Mouse (Mus musculus): Measurements from ENCODE around the gene Rbm47. TPM values are rescaled to one million over a fixed set of nuclear protein-coding genes. Genes with fewer than 3 reads are reported as not detected.
"Not testable (repeated sequence)": the region's sequence is repeated elsewhere in the genome, so short reads cannot be mapped to it uniquely, and the experiment has no call there.

Rbm47 gene
- polyA plus RNA-seq, 1 experiment from 2014 or later, result 53.2 TPM

GRCm38 (mm10) chr5:66200044-66200443 lies 27.1 kb upstream of the Rbm47 start:
- H3K4me2 ChIP-seq (replicated peaks; ENCODE audit: low read depth, low read length), result no peak overlapping the region
- H3K27me3 ChIP-seq (ENCODE audit: control insufficient read depth, insufficient read depth, low read length), result no peaks in the 10 kb centered on the region
- H3K4me1 ChIP-seq (ENCODE audit: control insufficient read depth, insufficient read depth, low read length), result no peaks in the 10 kb centered on the region
- no peak overlapping the region for H3K27ac ChIP-seq (ENCODE audit: low read length)
- H3K9me3 ChIP-seq (ENCODE audit: control insufficient read depth, low read depth, low read length), result no peaks in the 10 kb centered on the region
- H3K9ac ChIP-seq (replicated peaks; ENCODE audit: low read depth, low read length), result no peak overlapping the region
- no peaks in the 10 kb centered on the region for H3K36me3 ChIP-seq (ENCODE audit: control insufficient read depth, insufficient read depth, low read length)
- 46% methylated on average over 10 of the region's 10 CpGs for WGBS
- ATAC-seq (ENCODE audit: insufficient number of reproducible peaks, insufficient read depth, low FRiP score, low read depth), result no peak
- H3K4me3 ChIP-seq (ENCODE audit: low read depth, low read length), result no peak overlapping the region

DNA sequence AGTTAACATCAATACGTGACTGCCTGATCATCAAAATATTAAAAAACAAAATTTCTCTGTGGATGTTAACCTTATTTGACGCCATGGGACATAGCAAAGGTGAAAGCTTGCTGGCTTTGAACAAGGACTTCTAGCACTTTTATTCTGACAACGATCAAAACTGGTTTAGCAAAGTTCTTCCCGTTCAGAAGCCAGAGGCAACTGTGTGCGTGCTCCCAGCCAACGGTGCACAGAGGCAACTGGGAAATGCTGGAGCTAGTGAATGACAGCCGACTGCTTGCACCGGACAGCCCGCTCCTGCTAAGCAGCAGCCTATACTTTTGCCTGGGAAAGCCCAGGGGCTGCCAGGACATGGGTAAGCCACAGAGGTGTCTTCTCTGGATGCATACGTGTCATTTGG lies 22.4 kb upstream of the Rbm47 start:
- H3K4me1 ChIP-seq (ENCODE audit: control insufficient read depth, insufficient read depth, low read length), result no peaks in the 10 kb centered on the region
- H3K9ac ChIP-seq (replicated peaks; ENCODE audit: low read depth, low read length), result no peak overlapping the region
- WGBS, result 78% methylated on average over 10 of the region's 10 CpGs
- H3K9me3 ChIP-seq (ENCODE audit: control insufficient read depth, low read depth, low read length), result no peaks in the 10 kb centered on the region
- no peak overlapping the region for H3K4me3 ChIP-seq (ENCODE audit: low read depth, low read length)
- ATAC-seq (ENCODE audit: insufficient number of reproducible peaks, insufficient read depth, low FRiP score, low read depth), result no peak
- H3K4me2 ChIP-seq (replicated peaks; ENCODE audit: low read depth, low read length), result no peak overlapping the region
- no peaks in the 10 kb centered on the region for H3K36me3 ChIP-seq (ENCODE audit: control insufficient read depth, insufficient read depth, low read length)
- no peaks in the 10 kb centered on the region for H3K27me3 ChIP-seq (ENCODE audit: control insufficient read depth, insufficient read depth, low read length)
- H3K27ac ChIP-seq (ENCODE audit: low read length), result no peak overlapping the region

GRCm38 (mm10) chr5:66193218-66193846 lies 20.4 kb upstream of the Rbm47 start:
- no peaks in the 10 kb centered on the region for H3K4me1 ChIP-seq (ENCODE audit: control insufficient read depth, insufficient read depth, low read length)
- no peak overlapping the region for H3K9ac ChIP-seq (replicated peaks; ENCODE audit: low read depth, low read length)
- no peak overlapping the region for H3K4me2 ChIP-seq (replicated peaks; ENCODE audit: low read depth, low read length)
- no peaks in the 10 kb centered on the region for H3K27me3 ChIP-seq (ENCODE audit: control insufficient read depth, insufficient read depth, low read length)
- H3K9me3 ChIP-seq (ENCODE audit: control insufficient read depth, low read depth, low read length), result no peaks in the 10 kb centered on the region
- 89% methylated on average over 11 of the region's 11 CpGs for WGBS
- no peaks in the 10 kb centered on the region for H3K36me3 ChIP-seq (ENCODE audit: control insufficient read depth, insufficient read depth, low read length)
- no peak overlapping the region for H3K4me3 ChIP-seq (ENCODE audit: low read depth, low read length)
- no peak for ATAC-seq (ENCODE audit: insufficient number of reproducible peaks, insufficient read depth, low FRiP score, low read depth)
- H3K27ac ChIP-seq (ENCODE audit: low read length), result no peak overlapping the region

DNA sequence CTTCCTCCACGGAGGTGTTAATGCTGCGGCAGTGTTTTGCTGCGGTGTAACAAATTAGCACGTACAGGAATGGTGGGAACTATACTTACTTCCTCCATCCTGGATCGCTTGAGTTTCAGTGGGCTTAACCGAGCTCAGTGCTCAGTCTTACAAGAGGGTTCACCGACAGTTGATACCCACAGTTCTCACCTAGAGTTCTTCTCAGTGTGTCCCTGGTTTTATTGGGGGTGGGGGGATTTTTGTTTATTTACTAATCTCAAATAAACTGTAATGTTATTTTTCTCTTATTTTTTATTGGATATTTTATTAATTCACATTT lies 18.2 kb upstream of the Rbm47 start:
- H3K27me3 ChIP-seq (ENCODE audit: control insufficient read depth, insufficient read depth, low read length), result no peaks in the 10 kb centered on the region
- H3K4me1 ChIP-seq (ENCODE audit: control insufficient read depth, insufficient read depth, low read length), result no peaks in the 10 kb centered on the region
- H3K9ac ChIP-seq (replicated peaks; ENCODE audit: low read depth, low read length), result no peak overlapping the region
- no peak overlapping the region for H3K4me3 ChIP-seq (ENCODE audit: low read depth, low read length)
- 75% methylated on average over 7 of the region's 7 CpGs for WGBS
- H3K4me2 ChIP-seq (replicated peaks; ENCODE audit: low read depth, low read length), result no peak overlapping the region
- H3K27ac ChIP-seq (ENCODE audit: low read length), result no peak overlapping the region
- H3K9me3 ChIP-seq (ENCODE audit: control insufficient read depth, low read depth, low read length), result no peaks in the 10 kb centered on the region
- no peak for ATAC-seq (ENCODE audit: insufficient number of reproducible peaks, insufficient read depth, low FRiP score, low read depth)
- H3K36me3 ChIP-seq (ENCODE audit: control insufficient read depth, insufficient read depth, low read length), result no peaks in the 10 kb centered on the region

GRCm38 (mm10) chr5:66190481-66191184 lies 17.7 kb upstream of the Rbm47 start:
- Histone ChIP-seq H3K4me3 (ENCODE audit: low read depth, low read length) (no peak overlapping the region), H3K36me3 (ENCODE audit: control insufficient read depth, insufficient read depth, low read length) (no peaks in the 10 kb centered on the region), H3K4me1 (ENCODE audit: control insufficient read depth, insufficient read depth, low read length) (no peaks in the 10 kb centered on the region), H3K27ac (ENCODE audit: low read length) (no peak overlapping the region), H3K9ac (replicated peaks; ENCODE audit: low read depth, low read length) (no peak overlapping the region), H3K9me3 (ENCODE audit: control insufficient read depth, low read depth, low read length) (no peaks in the 10 kb centered on the region), H3K4me2 (replicated peaks; ENCODE audit: low read depth, low read length) (no peak overlapping the region), H3K27me3 (ENCODE audit: control insufficient read depth, insufficient read depth, low read length) (no peaks in the 10 kb centered on the region)
- ATAC-seq (ENCODE audit: insufficient number of reproducible peaks, insufficient read depth, low FRiP score, low read depth), result no peak
- WGBS, result 72% methylated on average over 16 of the region's 16 CpGs

- H3K4me1 ChIP-seq (ENCODE audit: control insufficient read depth, insufficient read depth, low read length); H3K36me3 ChIP-seq (ENCODE audit: control insufficient read depth, insufficient read depth, low read length): not testable (repeated sequence)
- 93% methylated on average over 6 of the region's 7 CpGs for WGBS
Measured at GRCm38 (mm10) chr5:66188591-66188990, 15.7 kb upstream of the Rbm47 start.

GRCm38 (mm10) chr5:66182156-66182555 lies 9.2 kb upstream of the Rbm47 start:
- Histone ChIP-seq H3K4me3 (ENCODE audit: low read depth, low read length) (no peak overlapping the region), H3K9me3 (ENCODE audit: control insufficient read depth, low read depth, low read length) (no peaks in the 10 kb centered on the region), H3K4me2 (replicated peaks; ENCODE audit: low read depth, low read length) (no peak overlapping the region), H3K27me3 (ENCODE audit: control insufficient read depth, insufficient read depth, low read length) (no peaks in the 10 kb centered on the region), H3K9ac (replicated peaks; ENCODE audit: low read depth, low read length) (no peak overlapping the region), H3K4me1 (ENCODE audit: control insufficient read depth, insufficient read depth, low read length) (no peaks in the 10 kb centered on the region), H3K27ac (ENCODE audit: low read length) (no peak overlapping the region), H3K36me3 (ENCODE audit: control insufficient read depth, insufficient read depth, low read length) (no peaks in the 10 kb centered on the region)
- no peak for ATAC-seq (ENCODE audit: insufficient number of reproducible peaks, insufficient read depth, low FRiP score, low read depth)
- 82% methylated on average over 3 of the region's 3 CpGs for WGBS

More at GRCm38 (mm10) chr5:66188591-66188990, 15.7 kb upstream of the Rbm47 start:
- H3K27ac ChIP-seq (ENCODE audit: low read length); H3K4me2 ChIP-seq (replicated peaks; ENCODE audit: low read depth, low read length); ATAC-seq (ENCODE audit: insufficient number of reproducible peaks, insufficient read depth, low FRiP score, low read depth); H3K9ac ChIP-seq (replicated peaks; ENCODE audit: low read depth, low read length); H3K27me3 ChIP-seq (ENCODE audit: control insufficient read depth, insufficient read depth, low read length); H3K4me3 ChIP-seq (ENCODE audit: low read depth, low read length); H3K9me3 ChIP-seq (ENCODE audit: control insufficient read depth, low read depth, low read length): not testable (repeated sequence)

DNA sequence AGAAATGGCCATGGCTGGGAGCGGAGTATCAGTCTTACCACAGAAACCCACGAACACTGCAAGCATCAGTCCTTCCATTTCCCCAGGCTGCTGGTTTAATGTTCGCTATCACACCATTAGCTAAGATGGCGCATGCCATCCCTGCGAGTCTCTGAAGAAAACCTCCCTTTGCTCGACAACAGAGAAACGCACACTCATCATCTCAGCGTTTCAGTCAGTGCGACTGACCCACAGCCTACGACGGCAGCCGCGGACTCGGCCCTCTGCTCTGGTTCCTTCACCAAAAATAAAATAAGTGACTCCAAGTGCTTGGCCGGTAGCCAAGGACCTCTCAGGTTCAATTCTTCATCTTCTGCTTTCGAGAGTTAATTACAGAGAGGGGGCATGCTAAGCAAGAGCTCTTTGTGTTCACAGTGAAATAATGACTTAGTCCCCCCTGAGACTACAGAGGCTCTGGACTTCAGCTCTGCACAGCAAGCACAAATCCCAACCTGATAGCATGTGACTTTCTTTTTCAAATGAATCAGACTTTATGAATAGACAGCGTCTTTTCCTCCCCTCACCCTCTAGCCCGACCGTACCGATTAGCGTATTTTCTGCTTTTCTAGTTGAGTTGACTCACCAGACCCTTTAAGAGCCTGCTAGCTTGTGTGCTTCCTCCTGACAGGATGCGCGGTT lies 1.4 kb upstream of the Rbm47 start:
- Histone ChIP-seq H3K4me1 (ENCODE audit: control insufficient read depth, insufficient read depth, low read length) (no peaks in the 10 kb centered on the region), H3K27ac (ENCODE audit: low read length) (no peak overlapping the region), H3K9ac (replicated peaks; ENCODE audit: low read depth, low read length) (no peak overlapping the region), H3K27me3 (ENCODE audit: control insufficient read depth, insufficient read depth, low read length) (no peaks in the 10 kb centered on the region), H3K4me3 (ENCODE audit: low read depth, low read length) (no peak overlapping the region), H3K9me3 (ENCODE audit: control insufficient read depth, low read depth, low read length) (no peaks in the 10 kb centered on the region), H3K36me3 (ENCODE audit: control insufficient read depth, insufficient read depth, low read length) (no peaks in the 10 kb centered on the region), H3K4me2 (replicated peaks; ENCODE audit: low read depth, low read length) (0 out of 2 replicates have a peak overlapping the region, but pooled peaks have one; percentile 3)
- no peak for ATAC-seq (ENCODE audit: insufficient number of reproducible peaks, insufficient read depth, low FRiP score, low read depth)
- WGBS, result 65% methylated on average over 23 of the region's 23 CpGs

Data from stomach, embryonic 14.5 days (tissue).